18 mouse cellular contexts compared by ENCODE assay signal in genomic region chr11:53097331-53097730, GRCm38 (mm10).
DNase-seq lines count a peak whose midpoint lies in the region; ATAC-seq and TF ChIP-seq lines count a peak whose summit lies in the region.
"Had no signal": no experiment of that assay in that cellular context is flagged by ENCODE, and none has a peak within 500 bp of the region (broad histone marks: within the 10 kb centered on the region; RNA-seq: fewer than 3 reads in every experiment).

No protein-coding gene starts in this region.

- no peaks in the 10 kb centered on the region for H3K27me3 ChIP-seq in thymus, adult 2 months (ENCODE audit: control insufficient read depth, insufficient read depth, low read length)
- 0 out of 2 replicates have a peak, but pooled peaks cover 5% of the 10 kb centered on the region for H3K27me3 ChIP-seq in midbrain, embryonic 13.5 days
- peaks cover 5% of the 10 kb centered on the region; the same call in 1 of the 2 replicates for H3K27me3 ChIP-seq in limb, embryonic 10.5 days (ENCODE audit: low read depth, poor library complexity, severe bottlenecking)
- H3K27me3 ChIP-seq: stomach, embryonic 15.5 days had no signal

- H3K4me1 ChIP-seq in thymus, adult 2 months (replicated peaks; ENCODE audit: control insufficient read depth, insufficient read depth, low read length): peaks cover 50% of the 10 kb centered on the region
- peaks cover 9% of the 10 kb centered on the region; the same call in 1 of the 2 replicates for H3K4me1 ChIP-seq in midbrain, embryonic 13.5 days (replicated peaks)
- H3K4me1 ChIP-seq in limb, embryonic 10.5 days: peaks cover 35% of the 10 kb centered on the region
- H3K4me1 ChIP-seq: liver, embryonic 12.5 days had no signal

- H3K9me3 ChIP-seq in midbrain, embryonic 13.5 days: no peaks in the 10 kb centered on the region
- no peaks in the 10 kb centered on the region for H3K9me3 ChIP-seq in limb, embryonic 10.5 days (replicated peaks)
- H3K9me3 ChIP-seq: embryonic facial prominence, embryonic 10.5 days; hindbrain, embryonic 13.5 days; liver, embryonic 12.5 days; stomach, embryonic 15.5 days had no signal

- no peak for TF ChIP-seq CTCF in thymus, adult 2 months (IDR thresholded peaks at IDR 0.05; ENCODE audit: borderline replicate concordance, control insufficient read depth, extremely low read depth, insufficient read depth, low read length, poor library complexity)

- H3K27ac ChIP-seq in thymus, adult 2 months (ENCODE audit: control insufficient read depth, insufficient read depth, low read length): peak overlapping the region; percentile 17
- H3K27ac ChIP-seq in midbrain, embryonic 13.5 days: no peak overlapping the region
- H3K27ac ChIP-seq in limb, embryonic 10.5 days: no peak overlapping the region
- H3K27ac ChIP-seq: embryonic facial prominence, embryonic 10.5 days; gastrocnemius, adult 2 months; hindbrain, embryonic 13.5 days; liver, embryonic 12.5 days; stomach, embryonic 15.5 days had no signal

- no peak overlapping the region for H3K4me2 ChIP-seq in midbrain, embryonic 13.5 days (replicated peaks)
- H3K4me2 ChIP-seq: heart, embryonic 11.5 days; hindbrain, embryonic 13.5 days; liver, embryonic 12.5 days; stomach, embryonic 15.5 days had no signal

- TF ChIP-seq POLR2A in thymus, adult 2 months (IDR thresholded peaks at IDR 0.05; ENCODE audit: control insufficient read depth, extremely low read depth, insufficient read depth, low read length, poor library complexity): no peak

- H3K4me3 ChIP-seq in thymus, adult 2 months (ENCODE audit: control insufficient read depth, insufficient read depth, low read length): no peak overlapping the region
- H3K4me3 ChIP-seq in midbrain, embryonic 13.5 days (replicated peaks): no peak overlapping the region
- no peak overlapping the region for H3K4me3 ChIP-seq in limb, embryonic 10.5 days
- H3K4me3 ChIP-seq: embryonic facial prominence, embryonic 10.5 days; gastrocnemius, adult 2 months; hindbrain, embryonic 13.5 days; liver, embryonic 12.5 days; stomach, embryonic 15.5 days had no signal

- no peaks in the 10 kb centered on the region for H3K36me3 ChIP-seq in thymus, adult 2 months (ENCODE audit: control insufficient read depth, insufficient read depth, low read length)
- H3K36me3 ChIP-seq in midbrain, embryonic 13.5 days: no peaks in the 10 kb centered on the region
- no peaks in the 10 kb centered on the region for H3K36me3 ChIP-seq in limb, embryonic 10.5 days
- H3K36me3 ChIP-seq: embryonic facial prominence, embryonic 10.5 days; hindbrain, embryonic 13.5 days; liver, embryonic 12.5 days; stomach, embryonic 15.5 days had no signal

- no peak for DNase-seq in thymus, adult 2 months
- no peak for DNase-seq in thymus, adult 18-20 months
- peak; percentile 52 to 63 for DNase-seq in layer of hippocampus, postnatal 14 days (ENCODE audit: low spot score in 2 of 2)
- no peak for DNase-seq in Muller cell, postnatal 12 days (ENCODE audit: inconsistent ontology term)
- DNase-seq in limb, embryonic 10.5 days (ENCODE audit: low spot score): no peak
- DNase-seq: gastrocnemius, adult 2 months; kidney, adult 18-20 months; kidney, postnatal 4 days; lung, postnatal 14 days; midbrain, embryonic 14.5 days had no signal

- ATAC-seq in megakaryocyte progenitor cell, adult 5-6 weeks (replicated peaks; ENCODE audit: poor library complexity): peak; percentile 30
- ATAC-seq in activated CD4-positive, CD25-positive, alpha-beta regulatory T cell, adult 4 months: no peak
- ATAC-seq in midbrain, embryonic 13.5 days: no peak
- ATAC-seq: liver, embryonic 12.5 days had no signal

- WGBS in thymus, adult 2 months: 6% methylated on average over 8 of the region's 8 CpGs
- 83% methylated on average over 8 of the region's 8 CpGs for WGBS in midbrain, embryonic 13.5 days
- WGBS in limb, embryonic 10.5 days: 83% methylated on average over 8 of the region's 8 CpGs

- no peak overlapping the region for H3K9ac ChIP-seq in midbrain, embryonic 13.5 days (replicated peaks)
- H3K9ac ChIP-seq: hindbrain, embryonic 13.5 days; liver, embryonic 12.5 days; stomach, embryonic 15.5 days had no signal

Comparison
In these comparisons a context has a peak if more than half of its experiments do, and no peak if none do; other contexts are left out.
1. DNase-seq: peak in layer of hippocampus, postnatal 14 days (2 of 2); none in thymus, adult 2 months (single experiment), thymus, adult 18-20 months (0 of 2), Muller cell, postnatal 12 days (single experiment) and limb, embryonic 10.5 days (single experiment).